ENCODE assay signal across 32 mouse cellular contexts in genomic region chr13:17754997-17755396, GRCm38 (mm10). TPM values are rescaled to one million over a fixed set of nuclear protein-coding genes. Genes with fewer than 3 reads are reported as not detected.
DNase-seq lines count a peak whose midpoint lies in the region; ATAC-seq and TF ChIP-seq lines count a peak whose summit lies in the region.
"Had no signal": no experiment of that assay in that cellular context is flagged by ENCODE, and none has a peak within 500 bp of the region (broad histone marks: within the 10 kb centered on the region; RNA-seq: fewer than 3 reads in every experiment).

No protein-coding gene starts in this region.

- H3K9ac ChIP-seq in lung, postnatal 0 days (replicated peaks; ENCODE audit: low read depth), result no peak overlapping the region
- H3K9ac ChIP-seq in midbrain, embryonic 11.5 days (ENCODE audit: low read length), result no peak overlapping the region
- H3K9ac ChIP-seq: embryonic facial prominence, embryonic 12.5 days; forebrain, embryonic 15.5 days; heart, embryonic 12.5 days; hindbrain, embryonic 15.5 days; kidney, embryonic 15.5 days; limb, embryonic 13.5 days; liver, postnatal 0 days; midbrain, embryonic 12.5 days; stomach, embryonic 15.5 days had no signal

- H3K27me3 ChIP-seq in lung, postnatal 0 days (replicated peaks; ENCODE audit: insufficient read depth, low read length), result no peaks in the 10 kb centered on the region
- H3K27me3 ChIP-seq in midbrain, embryonic 11.5 days (ENCODE audit: control insufficient read depth, insufficient read depth, low read length), result no peaks in the 10 kb centered on the region
- H3K27me3 ChIP-seq: embryonic facial prominence, embryonic 12.5 days; forebrain, embryonic 15.5 days; heart, embryonic 12.5 days; hindbrain, embryonic 15.5 days; kidney, embryonic 15.5 days; limb, embryonic 13.5 days; midbrain, embryonic 12.5 days; stomach, embryonic 15.5 days had no signal

- H3K4me3 ChIP-seq in lung, postnatal 0 days (ENCODE audit: low read depth, low read length), result no peak overlapping the region
- H3K4me3 ChIP-seq in midbrain, embryonic 11.5 days (ENCODE audit: low read depth, low read length), result no peak overlapping the region
- H3K4me3 ChIP-seq: embryonic facial prominence, embryonic 12.5 days; forebrain, embryonic 10.5 days; forebrain, embryonic 15.5 days; heart, adult 2 months; heart, embryonic 12.5 days; hindbrain, embryonic 10.5 days; hindbrain, embryonic 15.5 days; kidney, embryonic 15.5 days; limb, embryonic 13.5 days; midbrain, embryonic 12.5 days; stomach, embryonic 15.5 days had no signal

- H3K9me3 ChIP-seq in lung, postnatal 0 days (ENCODE audit: low read length), result no peaks in the 10 kb centered on the region
- H3K9me3 ChIP-seq in midbrain, embryonic 11.5 days (ENCODE audit: control insufficient read depth, low read length), result no peaks in the 10 kb centered on the region
- H3K9me3 ChIP-seq: embryonic facial prominence, embryonic 12.5 days; forebrain, embryonic 10.5 days; forebrain, embryonic 15.5 days; heart, embryonic 12.5 days; hindbrain, embryonic 10.5 days; hindbrain, embryonic 15.5 days; kidney, embryonic 15.5 days; limb, embryonic 13.5 days; midbrain, embryonic 12.5 days; stomach, embryonic 15.5 days had no signal

- no peak overlapping the region for H3K27ac ChIP-seq in lung, postnatal 0 days (ENCODE audit: low read length)
- H3K27ac ChIP-seq in midbrain, embryonic 11.5 days (ENCODE audit: low read depth, low read length), result no peak overlapping the region
- H3K27ac ChIP-seq: embryonic facial prominence, embryonic 12.5 days; forebrain, embryonic 10.5 days; forebrain, embryonic 15.5 days; heart, adult 2 months; hindbrain, embryonic 10.5 days; hindbrain, embryonic 15.5 days; kidney, embryonic 15.5 days; limb, embryonic 13.5 days; midbrain, embryonic 12.5 days; stomach, embryonic 15.5 days had no signal

- no peaks in the 10 kb centered on the region for H3K36me3 ChIP-seq in lung, postnatal 0 days (ENCODE audit: insufficient read depth, low read length)
- no peaks in the 10 kb centered on the region for H3K36me3 ChIP-seq in midbrain, embryonic 11.5 days (ENCODE audit: control insufficient read depth, insufficient read depth, low read length)
- H3K36me3 ChIP-seq: hindbrain, embryonic 15.5 days; stomach, embryonic 15.5 days had no signal

- no peak for ATAC-seq in lung, postnatal 0 days
- ATAC-seq in hematopoietic stem cell, adult 5-6 weeks (replicated peaks in 1 of 2; ENCODE audit: insufficient read depth in 1 of 2, low FRiP score in 2 of 2, low TSS enrichment in 1 of 2, low read depth in 1 of 2, poor library complexity in 2 of 2, severe bottlenecking in 2 of 2), result peak; percentile 69 to 89; a peak in 3 of 4 replicates
- peak; percentile 93 for ATAC-seq in monocyte, adult 5-6 weeks (replicated peaks; ENCODE audit: insufficient number of reproducible peaks, low FRiP score, low TSS enrichment, poor library complexity, severe bottlenecking)
- no peak for ATAC-seq in midbrain, embryonic 11.5 days (ENCODE audit: low FRiP score)
- ATAC-seq: forebrain, embryonic 15.5 days; inflammation-experienced regulatory T-cells, adult 6 months; liver, postnatal 0 days had no signal

- no peak for TF ChIP-seq EP300 in lung, postnatal 0 days (IDR thresholded peaks at IDR 0.05)

- 73% methylated on average over 4 of the region's 4 CpGs for WGBS in lung, postnatal 0 days
- WGBS in midbrain, embryonic 11.5 days, result 88% methylated on average over 4 of the region's 4 CpGs

- H3K4me1 ChIP-seq in lung, postnatal 0 days (ENCODE audit: insufficient read depth, low read depth, low read length), result no peaks in the 10 kb centered on the region
- H3K4me1 ChIP-seq in midbrain, embryonic 11.5 days (ENCODE audit: control insufficient read depth, insufficient read depth, low read length), result no peaks in the 10 kb centered on the region
- H3K4me1 ChIP-seq: embryonic facial prominence, embryonic 12.5 days; forebrain, embryonic 10.5 days; forebrain, embryonic 15.5 days; heart, embryonic 12.5 days; hindbrain, embryonic 10.5 days; hindbrain, embryonic 15.5 days; kidney, embryonic 15.5 days; limb, embryonic 13.5 days; midbrain, embryonic 12.5 days; stomach, embryonic 15.5 days had no signal

- no peak overlapping the region for H3K4me2 ChIP-seq in lung, postnatal 0 days (replicated peaks; ENCODE audit: low read depth, low read length)
- no peak overlapping the region for H3K4me2 ChIP-seq in midbrain, embryonic 11.5 days
- H3K4me2 ChIP-seq: embryonic facial prominence, embryonic 12.5 days; forebrain, embryonic 15.5 days; heart, embryonic 12.5 days; hindbrain, embryonic 15.5 days; kidney, embryonic 15.5 days; limb, embryonic 13.5 days; liver, embryonic 11.5 days; midbrain, embryonic 12.5 days; stomach, embryonic 15.5 days had no signal

- peak; percentile 7 for DNase-seq in lung, postnatal 0 days (ENCODE audit: low spot score)
- DNase-seq in lung, postnatal 10 days, result no peak
- DNase-seq in A20 (ENCODE audit: low read depth, low spot score), result peak; percentile 47
- DNase-seq in left cerebral cortex, adult 18-20 months (ENCODE audit: low spot score in 2 of 2), result no peak
- DNase-seq in midbrain, embryonic 11.5 days (ENCODE audit: low spot score, missing footprints), result no peak
- no peak for DNase-seq in cerebellum, adult 8-10 months
- DNase-seq: adrenal gland, adult 8-10 months; cerebellum, adult 9-10 months; cerebellum, postnatal 36 days; embryo, embryonic 11 days; gastrocnemius, postnatal 25 days; heart, adult 2 months; kidney, adult 11 months; kidney, postnatal 25 days; liver, postnatal 0 days; lung, postnatal 14 days; right cerebral cortex, adult 18-20 months; right cerebral cortex, postnatal 4 days had no signal

- TF ChIP-seq CTCF in lung, postnatal 0 days (IDR thresholded peaks at IDR 0.05), result no peak

RNA-seq across cellular contexts. Expression of gene Cdk13, which starts 49.9 kb away (rescaled TPM):
- 12.2 and 15.7 TPM in 2 replicates for polyA plus RNA-seq in lung, postnatal 0 days (2015; fragmentation: Nextera tagmentation; extraction: Ambion mirVana)
- 74.7 and 107 TPM in 2 replicates for total RNA-seq in hematopoietic stem cell, adult 5-6 weeks (2017)
- 114 to 138 TPM (median 137 TPM) in 3 replicates for total RNA-seq in monocyte, adult 5-6 weeks (2017)
- total RNA-seq in left cerebral cortex, adult 18-20 months (2021), result 10 to 100 TPM; 56.1 to 63.1 TPM
- polyA plus RNA-seq in midbrain, embryonic 11.5 days (2014; fragmentation: Nextera tagmentation; extraction: Ambion mirVana), result 15.8 and 17.1 TPM in 2 replicates

RNA-seq across cellular contexts. Expression of gene Sugct, which starts 59.6 kb away (rescaled TPM):
- polyA plus RNA-seq in lung, postnatal 0 days (2015; fragmentation: Nextera tagmentation; extraction: Ambion mirVana), result 8.7 and 9.3 TPM in 2 replicates
- total RNA-seq in hematopoietic stem cell, adult 5-6 weeks (2017), result 4.9 and 6.4 TPM in 2 replicates
- not detected in 3 replicates for total RNA-seq in monocyte, adult 5-6 weeks (2017)
- total RNA-seq in left cerebral cortex, adult 18-20 months (2021), result 1 to 10 TPM; 2.7 to 3.1 TPM
- 3.0 and 3.3 TPM in 2 replicates for polyA plus RNA-seq in midbrain, embryonic 11.5 days (2014; fragmentation: Nextera tagmentation; extraction: Ambion mirVana)

Comparison
In these comparisons a context has a peak if more than half of its experiments do, and no peak if none do; other contexts are left out.
1. DNase-seq: peak in lung, postnatal 0 days (single experiment) and A20 (single experiment); none in lung, postnatal 10 days (single experiment), left cerebral cortex, adult 18-20 months (0 of 2), midbrain, embryonic 11.5 days (single experiment) and cerebellum, adult 8-10 months (single experiment).
2. ATAC-seq: peak in hematopoietic stem cell, adult 5-6 weeks (2 of 2) and monocyte, adult 5-6 weeks (single experiment); none in lung, postnatal 0 days (single experiment) and midbrain, embryonic 11.5 days (single experiment).